Mouse (Mus musculus): ENCODE data around the gene Bola2. TPM values are rescaled to one million over a fixed set of nuclear protein-coding genes. Genes with fewer than 3 reads are reported as not detected.

The Bola2 gene
- polyA plus RNA-seq, 1 experiment from 2014 or later: 126 TPM

- no peak within 1 kb of the TSS for H3K9ac ChIP-seq (ENCODE audit: low read depth, low read length)
- H3K4me2 ChIP-seq: no peak within 1 kb of the TSS
- peaks cover 7% of the 10 kb centered on the region for H3K4me1 ChIP-seq (ENCODE audit: control insufficient read depth, insufficient read depth, low read length)
- H3K36me3 ChIP-seq (ENCODE audit: control insufficient read depth, insufficient read depth, low read length): no peaks in the 10 kb centered on the region
- no peaks in the 10 kb centered on the region; the same call in 1 of the 2 replicates for H3K9me3 ChIP-seq (replicated peaks; ENCODE audit: control insufficient read depth, low read length)
- peaks cover 34% of the 10 kb centered on the region for H3K27me3 ChIP-seq (ENCODE audit: control insufficient read depth, insufficient read depth, low read length)
- ATAC-seq (replicated peaks; ENCODE audit: insufficient number of reproducible peaks, low FRiP score, low TSS enrichment): no peak
- H3K27ac ChIP-seq (ENCODE audit: low read depth, low read length): no peak within 1 kb of the TSS
- WGBS (ENCODE audit: insufficient replicate concordance): 85% methylated on average over 19 of the region's 19 CpGs
- no peak within 1 kb of the TSS for H3K4me3 ChIP-seq (ENCODE audit: low read depth, low read length)
These were observed 12.4 kb downstream of the Bola2 start, which contains the start of gene Coro1a for GRCm38 (mm10) chr7:126707442-126708174. Gene Coro1a (minus strand): TSS chr7:126707787.

DNA sequence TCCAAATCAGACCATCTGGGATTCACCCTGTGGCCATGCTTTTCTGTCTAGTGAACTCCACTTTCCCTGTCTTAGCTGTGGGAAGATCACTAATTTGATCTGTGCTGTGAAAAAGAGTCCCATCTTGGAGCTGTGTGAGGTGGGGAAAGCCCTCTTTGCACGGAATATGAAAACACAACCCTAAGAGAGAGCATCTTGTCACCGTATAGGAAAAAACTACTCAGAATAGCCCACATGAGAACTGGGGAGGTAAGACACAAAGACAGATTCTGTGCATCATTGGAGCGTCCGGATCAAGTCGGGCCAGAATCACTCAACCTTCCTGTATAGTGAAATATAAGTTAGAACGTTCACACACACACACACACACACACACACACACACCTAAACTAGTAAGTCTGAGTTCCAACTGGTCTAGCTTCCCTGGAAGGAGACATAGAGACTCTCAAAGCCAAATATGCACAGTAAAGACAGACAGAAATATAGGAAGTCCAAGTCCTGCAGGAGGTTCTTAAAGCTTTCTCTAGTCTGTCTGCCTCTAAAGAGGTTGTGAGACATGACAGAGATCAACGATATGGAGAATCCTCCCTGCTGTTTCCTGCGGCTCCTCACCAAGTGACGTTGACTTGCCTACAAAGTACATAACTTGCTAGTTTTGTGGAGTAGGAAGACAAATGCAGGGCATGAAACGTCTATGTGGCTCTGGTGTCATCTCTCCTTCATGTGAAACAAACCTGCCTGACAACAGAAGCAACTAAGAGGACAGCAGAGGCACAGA, 13.2 kb downstream of the Bola2 start:
- H3K4me2 ChIP-seq: no peak overlapping the region
- no peak for ATAC-seq (replicated peaks; ENCODE audit: insufficient number of reproducible peaks, low FRiP score, low TSS enrichment)
- no peak overlapping the region for H3K4me3 ChIP-seq (ENCODE audit: low read depth, low read length)
- no peak overlapping the region for H3K9ac ChIP-seq (ENCODE audit: low read depth, low read length)
- no peaks in the 10 kb centered on the region; the same call in 1 of the 2 replicates for H3K9me3 ChIP-seq (replicated peaks; ENCODE audit: control insufficient read depth, low read length)
- H3K27me3 ChIP-seq (ENCODE audit: control insufficient read depth, insufficient read depth, low read length): peaks cover 26% of the 10 kb centered on the region
- peaks cover 7% of the 10 kb centered on the region for H3K4me1 ChIP-seq (ENCODE audit: control insufficient read depth, insufficient read depth, low read length)
- 80% methylated on average over 10 of the region's 10 CpGs for WGBS (ENCODE audit: insufficient replicate concordance)
- H3K36me3 ChIP-seq (ENCODE audit: control insufficient read depth, insufficient read depth, low read length): no peaks in the 10 kb centered on the region
- H3K27ac ChIP-seq (ENCODE audit: low read depth, low read length): no peak overlapping the region

DNA sequence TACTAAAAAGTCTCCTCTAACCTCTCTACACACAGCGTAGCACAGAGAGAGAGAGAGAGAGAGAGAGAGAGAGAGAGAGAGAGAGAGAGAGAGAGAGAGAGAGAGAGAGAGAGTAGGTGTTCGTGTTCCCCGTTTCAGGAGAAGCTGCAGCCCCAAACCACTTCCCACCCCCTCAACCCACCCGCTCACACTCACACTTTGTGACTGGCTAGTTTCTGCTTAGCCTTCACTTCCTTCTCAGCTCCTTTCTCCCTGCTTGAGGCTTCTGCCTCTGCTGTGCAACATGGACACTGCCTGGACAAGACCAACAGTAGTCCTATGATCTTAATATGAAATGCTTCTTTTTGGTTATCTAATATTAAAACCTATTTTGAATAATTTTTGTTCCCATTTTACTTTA, 15.1 kb downstream of the Bola2 start:
- Histone ChIP-seq H3K27ac (ENCODE audit: low read depth, low read length) (no peak overlapping the region), H3K4me1 (ENCODE audit: control insufficient read depth, insufficient read depth, low read length) (no peaks in the 10 kb centered on the region), H3K27me3 (ENCODE audit: control insufficient read depth, insufficient read depth, low read length) (peaks cover 10% of the 10 kb centered on the region), H3K9ac (ENCODE audit: low read depth, low read length) (no peak overlapping the region), H3K9me3 (replicated peaks; ENCODE audit: control insufficient read depth, low read length) (no peaks in the 10 kb centered on the region; the same call in 1 of the 2 replicates), H3K4me3 (ENCODE audit: low read depth, low read length) (no peak overlapping the region), H3K4me2 (no peak overlapping the region), H3K36me3 (ENCODE audit: control insufficient read depth, insufficient read depth, low read length) (no peaks in the 10 kb centered on the region)
- WGBS (ENCODE audit: insufficient replicate concordance): 35% methylated on average over 3 of the region's 4 CpGs
- ATAC-seq (replicated peaks; ENCODE audit: insufficient number of reproducible peaks, low FRiP score, low TSS enrichment): no peak

DNA sequence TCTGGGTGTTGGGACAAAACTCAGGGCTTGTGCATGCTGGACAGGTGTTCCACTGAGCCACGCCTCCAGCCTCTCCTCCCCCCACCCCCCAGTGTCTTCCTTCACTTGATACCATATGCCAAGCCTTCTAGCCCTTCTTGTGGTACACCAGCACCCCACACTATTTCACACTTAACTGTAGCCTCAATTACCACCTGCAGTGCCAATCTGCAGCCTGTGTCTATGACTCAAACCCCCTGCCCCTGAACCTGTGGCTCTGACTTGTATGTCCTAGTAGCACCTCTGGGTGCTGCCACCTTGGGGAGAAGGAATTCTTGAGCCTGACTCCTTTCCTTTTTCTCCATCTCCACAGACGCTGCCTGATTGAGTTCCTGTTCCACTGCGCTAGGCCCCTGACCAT, 16.7 kb downstream of the Bola2 start:
- no peaks in the 10 kb centered on the region for H3K4me1 ChIP-seq (ENCODE audit: control insufficient read depth, insufficient read depth, low read length)
- H3K4me2 ChIP-seq: no peak overlapping the region
- no peak for ATAC-seq (replicated peaks; ENCODE audit: insufficient number of reproducible peaks, low FRiP score, low TSS enrichment)
- no peaks in the 10 kb centered on the region; the same call in 1 of the 2 replicates for H3K9me3 ChIP-seq (replicated peaks; ENCODE audit: control insufficient read depth, low read length)
- no peak overlapping the region for H3K9ac ChIP-seq (ENCODE audit: low read depth, low read length)
- no peaks in the 10 kb centered on the region for H3K27me3 ChIP-seq (ENCODE audit: control insufficient read depth, insufficient read depth, low read length)
- no peak overlapping the region for H3K4me3 ChIP-seq (ENCODE audit: low read depth, low read length)
- no peaks in the 10 kb centered on the region for H3K36me3 ChIP-seq (ENCODE audit: control insufficient read depth, insufficient read depth, low read length)
- H3K27ac ChIP-seq (ENCODE audit: low read depth, low read length): no peak overlapping the region
- 78% methylated on average over 3 of the region's 3 CpGs for WGBS (ENCODE audit: insufficient replicate concordance)

DNA sequence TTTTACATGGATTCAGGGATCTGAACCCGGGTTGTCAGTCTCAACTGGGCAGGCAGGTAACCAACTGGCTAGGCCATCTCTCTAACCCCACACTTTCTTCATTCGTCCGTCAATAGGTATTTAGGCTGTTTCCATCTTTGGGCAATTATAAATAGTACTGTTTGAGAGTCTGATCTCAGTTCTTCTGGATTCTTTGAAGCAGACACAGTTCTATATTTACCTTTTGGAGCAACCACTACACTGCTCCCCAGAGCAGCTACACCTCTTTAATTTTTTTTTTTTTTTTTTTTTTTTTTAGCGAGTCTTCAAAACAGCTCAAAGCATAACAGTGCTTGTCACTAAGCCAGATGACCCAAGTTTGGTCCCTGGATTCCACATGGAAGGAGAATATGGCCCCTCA, 20.5 kb downstream of the Bola2 start:
- H3K4me1 ChIP-seq (ENCODE audit: control insufficient read depth, insufficient read depth, low read length): no peaks in the 10 kb centered on the region
- no peaks in the 10 kb centered on the region for H3K27me3 ChIP-seq (ENCODE audit: control insufficient read depth, insufficient read depth, low read length)
- H3K27ac ChIP-seq (ENCODE audit: low read depth, low read length): no peak overlapping the region
- H3K4me3 ChIP-seq (ENCODE audit: low read depth, low read length): no peak overlapping the region
- H3K9ac ChIP-seq (ENCODE audit: low read depth, low read length): no peak overlapping the region
- WGBS (ENCODE audit: insufficient replicate concordance): 67% methylated on average over 4 of the region's 4 CpGs
- H3K36me3 ChIP-seq (ENCODE audit: control insufficient read depth, insufficient read depth, low read length): no peaks in the 10 kb centered on the region
- H3K4me2 ChIP-seq: no peak overlapping the region
- no peaks in the 10 kb centered on the region for H3K9me3 ChIP-seq (replicated peaks; ENCODE audit: control insufficient read depth, low read length)
- ATAC-seq (replicated peaks; ENCODE audit: insufficient number of reproducible peaks, low FRiP score, low TSS enrichment): no peak

- WGBS (ENCODE audit: insufficient replicate concordance): 81% methylated on average over 3 of the region's 3 CpGs
- no peak overlapping the region for H3K9ac ChIP-seq (ENCODE audit: low read depth, low read length)
- H3K4me1 ChIP-seq (ENCODE audit: control insufficient read depth, insufficient read depth, low read length): no peaks in the 10 kb centered on the region
- no peak overlapping the region for H3K4me3 ChIP-seq (ENCODE audit: low read depth, low read length)
- no peaks in the 10 kb centered on the region for H3K36me3 ChIP-seq (ENCODE audit: control insufficient read depth, insufficient read depth, low read length)
- H3K27ac ChIP-seq (ENCODE audit: low read depth, low read length): no peak overlapping the region
- H3K9me3 ChIP-seq (replicated peaks; ENCODE audit: control insufficient read depth, low read length): no peaks in the 10 kb centered on the region
- ATAC-seq (replicated peaks; ENCODE audit: insufficient number of reproducible peaks, low FRiP score, low TSS enrichment): no peak
- no peak overlapping the region for H3K4me2 ChIP-seq
- H3K27me3 ChIP-seq (ENCODE audit: control insufficient read depth, insufficient read depth, low read length): no peaks in the 10 kb centered on the region
These were observed 22.4 kb downstream of the Bola2 start for GRCm38 (mm10) chr7:126717566-126717965.

DNA sequence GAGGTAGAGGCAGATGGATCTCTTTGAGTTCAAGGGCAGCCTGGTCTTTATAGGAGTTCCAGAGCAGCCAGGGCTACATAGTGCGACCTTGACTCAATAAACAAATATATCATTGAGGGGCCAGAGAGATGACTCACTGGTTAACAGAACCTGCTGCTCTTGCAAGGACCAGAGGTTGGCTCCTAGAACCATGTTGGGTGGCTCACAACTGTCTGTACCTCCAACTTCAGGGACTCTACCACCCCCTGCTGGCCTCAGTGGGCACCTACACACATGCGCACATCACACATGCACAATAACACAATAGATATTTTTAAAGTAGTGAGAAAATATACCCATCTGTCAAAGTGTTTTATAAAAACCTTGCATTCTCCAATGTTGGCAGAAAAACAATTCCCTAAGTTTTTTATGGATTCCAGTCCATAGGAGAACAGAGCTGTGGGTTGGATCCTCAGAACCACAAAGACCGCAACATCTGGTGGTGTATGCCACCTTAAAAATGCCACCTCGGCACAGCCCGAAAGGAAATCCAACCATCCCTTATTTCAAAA, 23.7 kb downstream of the Bola2 start:
- 91% methylated on average over 5 of the region's 5 CpGs for WGBS (ENCODE audit: insufficient replicate concordance)

GRCm38 (mm10) chr7:126721635-126722034, 26.4 kb downstream of the Bola2 start:
- Histone ChIP-seq H3K4me3 (ENCODE audit: low read depth, low read length) (no peak overlapping the region), H3K36me3 (ENCODE audit: control insufficient read depth, insufficient read depth, low read length) (no peaks in the 10 kb centered on the region), H3K9ac (ENCODE audit: low read depth, low read length) (no peak overlapping the region), H3K27ac (ENCODE audit: low read depth, low read length) (no peak overlapping the region), H3K4me1 (ENCODE audit: control insufficient read depth, insufficient read depth, low read length) (no peaks in the 10 kb centered on the region), H3K4me2 (no peak overlapping the region), H3K9me3 (replicated peaks; ENCODE audit: control insufficient read depth, low read length) (no peaks in the 10 kb centered on the region), H3K27me3 (ENCODE audit: control insufficient read depth, insufficient read depth, low read length) (no peaks in the 10 kb centered on the region)
- ATAC-seq (replicated peaks; ENCODE audit: insufficient number of reproducible peaks, low FRiP score, low TSS enrichment): no peak
- WGBS (ENCODE audit: insufficient replicate concordance): 86% methylated on average over 13 of the region's 13 CpGs

More for the DNA sequence above, 23.7 kb downstream of the Bola2 start:
- no peak for ATAC-seq (replicated peaks; ENCODE audit: insufficient number of reproducible peaks, low FRiP score, low TSS enrichment)
- Histone ChIP-seq H3K4me1 (ENCODE audit: control insufficient read depth, insufficient read depth, low read length) (no peaks in the 10 kb centered on the region), H3K4me2 (no peak overlapping the region), H3K36me3 (ENCODE audit: control insufficient read depth, insufficient read depth, low read length) (no peaks in the 10 kb centered on the region), H3K27me3 (ENCODE audit: control insufficient read depth, insufficient read depth, low read length) (no peaks in the 10 kb centered on the region), H3K4me3 (ENCODE audit: low read depth, low read length) (no peak overlapping the region), H3K27ac (ENCODE audit: low read depth, low read length) (no peak overlapping the region), H3K9ac (ENCODE audit: low read depth, low read length) (no peak overlapping the region), H3K9me3 (replicated peaks; ENCODE audit: control insufficient read depth, low read length) (no peaks in the 10 kb centered on the region)
